Mouse (Mus musculus): ENCODE results near the gene Pygb. TPM values are rescaled to one million over a fixed set of nuclear protein-coding genes. Genes with fewer than 3 reads are reported as not detected.

The Pygb gene
- 7.0 and 8.9 TPM in 2 replicates for polyA plus RNA-seq (2012; rRNA removed)

DNA sequence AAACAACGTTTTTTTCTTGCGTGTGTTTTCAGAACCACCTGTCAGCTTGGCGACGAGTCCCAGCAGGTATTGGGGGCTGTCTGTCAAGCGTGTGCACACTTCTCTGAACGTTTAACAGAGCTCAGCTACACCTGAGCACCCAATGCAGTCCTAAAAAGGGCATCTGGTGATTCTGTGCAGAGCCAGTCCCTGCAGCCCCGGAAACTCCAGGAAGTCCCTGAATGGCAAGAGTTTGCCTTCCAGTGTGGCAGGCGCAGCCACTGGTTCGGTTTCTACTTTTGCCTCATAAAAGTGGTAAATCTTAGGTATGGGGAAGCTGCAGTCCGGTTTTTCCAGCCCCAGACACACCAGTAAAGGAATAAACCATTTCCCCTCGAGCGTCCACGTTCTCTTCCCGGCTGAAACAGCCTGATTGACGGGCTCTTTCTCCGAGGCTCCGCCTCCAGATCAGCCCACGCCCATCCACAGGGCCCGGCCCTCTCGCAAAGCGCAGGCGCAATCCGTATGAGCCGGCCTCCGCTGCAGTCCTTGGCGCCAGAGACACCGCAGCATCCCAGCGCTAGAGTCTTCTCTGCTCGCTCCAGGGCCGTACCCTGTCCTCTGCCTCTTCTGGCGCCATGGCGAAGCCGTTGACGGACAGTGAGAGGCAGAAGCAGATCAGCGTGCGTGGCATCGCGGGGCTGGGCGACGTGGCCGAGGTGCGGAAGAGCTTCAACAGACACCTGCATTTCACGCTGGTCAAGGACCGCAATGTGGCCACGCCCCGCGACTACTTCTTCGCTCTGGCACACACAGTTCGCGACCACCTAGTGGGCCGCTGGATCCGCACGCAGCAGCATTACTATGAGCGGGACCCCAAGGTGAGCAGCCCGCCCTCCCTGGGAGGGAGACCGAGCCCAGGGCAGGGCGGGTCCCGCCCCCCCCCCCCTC is at the start of gene Pygb:
Pygb (plus strand) TSS at position 485 of the 930 bp plus-strand sequence.
- Histone ChIP-seq H3K27me3 (ENCODE audit: control insufficient read depth, insufficient read depth, low read length) (no peaks in the 10 kb centered on the region; the same call in 1 of the 2 replicates), H3K36me3 (ENCODE audit: control insufficient read depth, insufficient read depth, low read length) (no peaks in the 10 kb centered on the region), H3K4me1 (ENCODE audit: control insufficient read depth, insufficient read depth, low read length) (peaks cover 7% of the 10 kb centered on the region; the same call in 1 of the 2 replicates), H3K27ac (ENCODE audit: control insufficient read depth, insufficient read depth, low read depth, low read length) (no peak within 1 kb of the TSS; the same call in 1 of the 2 replicates), H3K4me3 (ENCODE audit: control insufficient read depth, low read depth, low read length) (peak within 1 kb of the TSS; percentile 99)
- no peak; the same call in 1 of the 2 replicates for TF ChIP-seq CTCF (IDR thresholded peaks at IDR 0.05; ENCODE audit: control insufficient read depth, insufficient read depth, insufficient replicate concordance, low read depth, low read length)
- TF ChIP-seq POLR2A (IDR thresholded peaks at IDR 0.05; ENCODE audit: control insufficient read depth, low read depth, low read length) = peak; percentile 83

- no peak overlapping the region for H3K27ac ChIP-seq (ENCODE audit: control insufficient read depth, insufficient read depth, low read depth, low read length)
- no peak for TF ChIP-seq POLR2A (IDR thresholded peaks at IDR 0.05; ENCODE audit: control insufficient read depth, low read depth, low read length)
- no peak for TF ChIP-seq CTCF (IDR thresholded peaks at IDR 0.05; ENCODE audit: control insufficient read depth, insufficient read depth, insufficient replicate concordance, low read depth, low read length)
- no peaks in the 10 kb centered on the region for H3K27me3 ChIP-seq (ENCODE audit: control insufficient read depth, insufficient read depth, low read length)
- H3K4me3 ChIP-seq (ENCODE audit: control insufficient read depth, low read depth, low read length) = no peak overlapping the region
- H3K4me1 ChIP-seq (ENCODE audit: control insufficient read depth, insufficient read depth, low read length) = peaks cover 9% of the 10 kb centered on the region
- no peaks in the 10 kb centered on the region for H3K36me3 ChIP-seq (ENCODE audit: control insufficient read depth, insufficient read depth, low read length)
Measured at GRCm38 (mm10) chr2:150737881-150738280, 48.7 kb upstream of the Pygb start.

GRCm38 (mm10) chr2:150740145-150740841 is 46.2 kb upstream of the Pygb start:
- TF ChIP-seq CTCF (IDR thresholded peaks at IDR 0.05; ENCODE audit: control insufficient read depth, insufficient read depth, insufficient replicate concordance, low read depth, low read length) = no peak
- TF ChIP-seq POLR2A (IDR thresholded peaks at IDR 0.05; ENCODE audit: control insufficient read depth, low read depth, low read length) = no peak
- Histone ChIP-seq H3K27ac (ENCODE audit: control insufficient read depth, insufficient read depth, low read depth, low read length) (no peak overlapping the region), H3K4me3 (ENCODE audit: control insufficient read depth, low read depth, low read length) (no peak overlapping the region), H3K27me3 (ENCODE audit: control insufficient read depth, insufficient read depth, low read length) (no peaks in the 10 kb centered on the region), H3K36me3 (ENCODE audit: control insufficient read depth, insufficient read depth, low read length) (no peaks in the 10 kb centered on the region), H3K4me1 (ENCODE audit: control insufficient read depth, insufficient read depth, low read length) (peaks cover 11% of the 10 kb centered on the region)

- Histone ChIP-seq H3K4me3 (ENCODE audit: control insufficient read depth, low read depth, low read length) (no peak overlapping the region), H3K27ac (ENCODE audit: control insufficient read depth, insufficient read depth, low read depth, low read length) (no peak overlapping the region), H3K36me3 (ENCODE audit: control insufficient read depth, insufficient read depth, low read length) (no peaks in the 10 kb centered on the region), H3K27me3 (ENCODE audit: control insufficient read depth, insufficient read depth, low read length) (no peaks in the 10 kb centered on the region), H3K4me1 (ENCODE audit: control insufficient read depth, insufficient read depth, low read length) (peaks cover 11% of the 10 kb centered on the region)
- TF ChIP-seq CTCF (IDR thresholded peaks at IDR 0.05; ENCODE audit: control insufficient read depth, insufficient read depth, insufficient replicate concordance, low read depth, low read length) (no peak), POLR2A (IDR thresholded peaks at IDR 0.05; ENCODE audit: control insufficient read depth, low read depth, low read length) (no peak)
Measured at GRCm38 (mm10) chr2:150741405-150741804, 45.1 kb upstream of the Pygb start.

DNA sequence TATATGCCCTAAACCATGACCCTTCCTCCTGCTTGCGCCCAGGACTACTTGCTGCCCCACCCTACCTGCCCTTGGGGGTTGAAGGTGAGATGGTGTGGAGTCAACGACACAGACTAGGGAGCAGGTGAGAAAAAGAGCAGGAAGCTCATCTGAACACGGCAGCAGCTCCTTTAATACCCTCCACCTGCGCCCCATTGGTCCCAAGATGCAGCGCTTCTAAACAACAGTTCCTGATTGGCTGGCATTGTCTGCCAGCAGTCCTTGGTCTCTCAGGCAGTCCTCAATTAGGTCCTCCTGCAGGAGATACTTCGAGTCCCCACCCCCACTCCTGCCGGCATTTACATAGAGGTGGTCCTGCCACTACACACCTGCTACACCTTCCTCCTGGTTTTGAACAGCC is 41.5 kb upstream of the Pygb start:
- no peak overlapping the region for H3K27ac ChIP-seq (ENCODE audit: control insufficient read depth, insufficient read depth, low read depth, low read length)
- H3K4me1 ChIP-seq (ENCODE audit: control insufficient read depth, insufficient read depth, low read length) = peaks cover 11% of the 10 kb centered on the region
- peak overlapping the region; percentile 15 for H3K4me3 ChIP-seq (ENCODE audit: control insufficient read depth, low read depth, low read length)
- no peaks in the 10 kb centered on the region for H3K36me3 ChIP-seq (ENCODE audit: control insufficient read depth, insufficient read depth, low read length)
- H3K27me3 ChIP-seq (ENCODE audit: control insufficient read depth, insufficient read depth, low read length) = no peaks in the 10 kb centered on the region
- no peak for TF ChIP-seq CTCF (IDR thresholded peaks at IDR 0.05; ENCODE audit: control insufficient read depth, insufficient read depth, insufficient replicate concordance, low read depth, low read length)
- TF ChIP-seq POLR2A (IDR thresholded peaks at IDR 0.05; ENCODE audit: control insufficient read depth, low read depth, low read length) = no peak

DNA sequence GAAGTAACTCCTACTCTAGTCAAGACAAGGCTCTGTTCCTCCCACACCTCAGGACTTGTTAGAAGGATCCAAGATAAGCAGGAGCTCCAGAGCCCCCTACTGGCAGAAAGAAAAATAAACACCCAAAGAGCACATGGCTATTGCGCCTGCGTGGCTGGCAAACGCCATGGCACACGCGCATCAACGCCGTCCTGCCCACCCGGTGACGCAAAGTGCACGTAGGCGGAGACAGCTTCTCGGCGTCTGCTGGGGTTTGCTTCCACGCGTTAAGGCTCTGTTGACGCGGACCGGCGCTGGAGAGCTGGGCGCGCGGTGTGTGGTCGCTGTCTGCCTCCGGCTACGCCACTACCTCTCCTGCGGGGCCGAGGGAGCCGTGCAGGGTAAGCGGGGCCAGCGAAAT is 37.7 kb upstream of the Pygb start, which contains the start of gene Entpd6:
Entpd6 (plus strand) TSS at position 189 of the 400 bp plus-strand sequence.
- Histone ChIP-seq H3K27me3 (ENCODE audit: control insufficient read depth, insufficient read depth, low read length) (no peaks in the 10 kb centered on the region), H3K36me3 (ENCODE audit: control insufficient read depth, insufficient read depth, low read length) (peaks cover 3% of the 10 kb centered on the region), H3K4me3 (ENCODE audit: control insufficient read depth, low read depth, low read length) (peak within 1 kb of the TSS; percentile 92), H3K4me1 (ENCODE audit: control insufficient read depth, insufficient read depth, low read length) (peaks cover 11% of the 10 kb centered on the region), H3K27ac (ENCODE audit: control insufficient read depth, insufficient read depth, low read depth, low read length) (peak within 1 kb of the TSS; percentile 91)
- TF ChIP-seq CTCF (IDR thresholded peaks at IDR 0.05; ENCODE audit: control insufficient read depth, insufficient read depth, insufficient replicate concordance, low read depth, low read length) = peak; percentile 85; the same call in 1 of the 2 replicates
- peak; percentile 97 for TF ChIP-seq POLR2A (IDR thresholded peaks at IDR 0.05; ENCODE audit: control insufficient read depth, low read depth, low read length)

GRCm38 (mm10) chr2:150749283-150749682 is 37.3 kb upstream of the Pygb start:
- H3K27ac ChIP-seq (ENCODE audit: control insufficient read depth, insufficient read depth, low read depth, low read length) = peak overlapping the region; percentile 91
- peaks cover 11% of the 10 kb centered on the region for H3K4me1 ChIP-seq (ENCODE audit: control insufficient read depth, insufficient read depth, low read length)
- no peak for TF ChIP-seq POLR2A (IDR thresholded peaks at IDR 0.05; ENCODE audit: control insufficient read depth, low read depth, low read length)
- TF ChIP-seq CTCF (IDR thresholded peaks at IDR 0.05; ENCODE audit: control insufficient read depth, insufficient read depth, insufficient replicate concordance, low read depth, low read length) = no peak
- peak overlapping the region; percentile 92 for H3K4me3 ChIP-seq (ENCODE audit: control insufficient read depth, low read depth, low read length)
- no peaks in the 10 kb centered on the region for H3K27me3 ChIP-seq (ENCODE audit: control insufficient read depth, insufficient read depth, low read length)
- H3K36me3 ChIP-seq (ENCODE audit: control insufficient read depth, insufficient read depth, low read length) = peaks cover 3% of the 10 kb centered on the region

All from testis, adult 2 months (tissue).